Mouse (Mus musculus) liver, embryonic 13.5 days (tissue): ENCODE measurements around the gene Tex37. TPM values are rescaled to one million over a fixed set of nuclear protein-coding genes. Genes with fewer than 3 reads are reported as not detected.

Experiments used
- ATAC-seq: fragments of 200-750 bp; cut with Nextera tagmentation; 2 replicates; pipeline ENCODE4 v1.8.0; 2017; ENCODE audit warnings: low read depth, mild to moderate bottlenecking, moderate number of reproducible peaks, moderate library complexity
- DNase-seq: peaks from one replicate; pipeline ENCODE4 v3.0.0; 2022
- H3K27ac ChIP-seq: fragments of 300-500 bp; sonication (generic); 2 replicates; pipeline ENCODE4 v1.5.1; 2015; ENCODE audit warnings: moderate library complexity, mild to moderate bottlenecking, inconsistent platforms
- H3K27me3 ChIP-seq: fragments of 300-500 bp; sonication (generic); 2 replicates; pipeline ENCODE4 v1.6.1; 2015; ENCODE audit warnings: mild to moderate bottlenecking, inconsistent platforms
- H3K36me3 ChIP-seq: fragments of 300-500 bp; sonication (generic); 2 replicates; pipeline ENCODE4 v1.6.1; 2015; ENCODE audit warnings: mild to moderate bottlenecking, inconsistent platforms
- H3K4me1 ChIP-seq: fragments of 300-500 bp; sonication (generic); replicated peaks from 2 replicates; pipeline ENCODE4 v1.6.1; 2015; ENCODE audit warnings: inconsistent platforms
- H3K4me2 ChIP-seq: fragments of 300-500 bp; sonication (generic); 2 replicates; pipeline ENCODE4 v1.6.1; 2015; ENCODE audit warnings: inconsistent platforms, mild to moderate bottlenecking, moderate library complexity
- H3K4me3 ChIP-seq: fragments of 300-500 bp; sonication (generic); replicated peaks from 2 replicates; pipeline ENCODE4 v1.5.1; 2015; ENCODE audit warnings: mild to moderate bottlenecking, inconsistent platforms
- H3K9ac ChIP-seq: fragments of 300-500 bp; sonication (generic); 2 replicates; pipeline ENCODE4 v1.6.1; 2015; ENCODE audit warnings: mild to moderate bottlenecking, inconsistent platforms
- H3K9me3 ChIP-seq: fragments of 300-500 bp; sonication (generic); replicated peaks from 2 replicates; pipeline ENCODE4 v1.6.1; 2016; ENCODE audit warnings: inconsistent platforms
- WGBS: fragments of 180-500 bp; shearing (Covaris S2); methylation state at CpG from one replicate; pipeline ENCODE4 v1.1.7; 2015; ENCODE audit not compliant: insufficient replicate concordance; 5-methylcytosine and 5-hydroxymethylcytosine counted together
- polyA plus RNA-seq: library from polyadenylated mRNA; unstranded; fragments of >200 nt; fragmentation: Nextera tagmentation; extraction: Ambion mirVana; gene quantifications from 2 replicates; pipeline ENCODE4 v1.2.1, GENCODE M21; 2015

Gene Tex37
- not detected in 2 replicates for polyA plus RNA-seq

DNA sequence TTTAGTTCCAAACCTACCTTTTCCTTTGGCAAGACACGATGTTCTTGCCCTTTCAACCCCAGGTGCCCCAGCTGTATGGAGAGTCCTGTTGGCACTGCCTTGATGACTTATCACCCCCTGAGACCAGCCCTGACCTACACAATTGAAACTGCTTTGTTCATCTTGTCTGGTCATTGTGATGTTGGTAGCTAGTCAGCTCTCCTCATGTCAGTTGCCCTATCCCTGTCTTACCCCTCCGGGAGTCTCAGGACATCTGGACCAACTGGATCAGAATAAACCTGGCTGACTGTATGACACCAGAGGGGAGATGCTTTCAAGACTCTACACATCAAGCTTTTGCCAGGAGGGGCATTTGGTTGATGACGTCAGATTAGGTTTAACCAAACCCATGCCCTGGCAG, at the start of gene Tex37:
Gene Tex37 (minus strand): TSS at position 101 of the 400 bp plus-strand sequence.
- 65% methylated on average over 3 of the region's 3 CpGs for WGBS
- DNase-seq: no peak

GRCm38 (mm10) chr6:70968291-70968690, 49.6 kb upstream of the Tex37 start:
- H3K27me3 ChIP-seq: peaks cover 26% of the 10 kb centered on the region
- DNase-seq (no peak), ATAC-seq (no peak)
- no peak overlapping the region for H3K4me2 ChIP-seq
- H3K9ac ChIP-seq: no peak overlapping the region
- H3K4me3 ChIP-seq: no peak overlapping the region
- no peaks in the 10 kb centered on the region for H3K4me1 ChIP-seq
- no peaks in the 10 kb centered on the region for H3K9me3 ChIP-seq
- H3K27ac ChIP-seq: no peak overlapping the region
- no peaks in the 10 kb centered on the region for H3K36me3 ChIP-seq
- WGBS: 60% methylated on average over 4 of the region's 4 CpGs

More for the DNA sequence above, at the start of gene Tex37:
- H3K27ac ChIP-seq: no peak within 1 kb of the TSS
- H3K36me3 ChIP-seq: no peaks in the 10 kb centered on the region
- H3K9ac ChIP-seq: no peak within 1 kb of the TSS
- H3K9me3 ChIP-seq: no peaks in the 10 kb centered on the region
- H3K27me3 ChIP-seq: peaks cover 26% of the 10 kb centered on the region
- no peak for ATAC-seq
- H3K4me2 ChIP-seq: no peak within 1 kb of the TSS
- no peak within 1 kb of the TSS for H3K4me3 ChIP-seq
- peaks cover 7% of the 10 kb centered on the region; the same call in 1 of the 2 replicates for H3K4me1 ChIP-seq

GRCm38 (mm10) chr6:70967422-70967821, 48.7 kb upstream of the Tex37 start:
- no peaks in the 10 kb centered on the region for H3K36me3 ChIP-seq
- no peak overlapping the region for H3K4me2 ChIP-seq
- ATAC-seq (no peak), DNase-seq (no peak)
- peaks cover 34% of the 10 kb centered on the region for H3K27me3 ChIP-seq
- no peak overlapping the region for H3K27ac ChIP-seq
- no peaks in the 10 kb centered on the region for H3K9me3 ChIP-seq
- H3K4me1 ChIP-seq: no peaks in the 10 kb centered on the region
- WGBS: 6% methylated on average over 8 of the region's 8 CpGs
- H3K9ac ChIP-seq: no peak overlapping the region
- no peak overlapping the region for H3K4me3 ChIP-seq

GRCm38 (mm10) chr6:70965694-70966093, 47.0 kb upstream of the Tex37 start:
- ATAC-seq: no peak
- Histone ChIP-seq H3K36me3 (no peaks in the 10 kb centered on the region), H3K27ac (no peak overlapping the region), H3K27me3 (peaks cover 36% of the 10 kb centered on the region), H3K4me2 (no peak overlapping the region), H3K4me1 (no peaks in the 10 kb centered on the region), H3K9ac (no peak overlapping the region), H3K9me3 (no peaks in the 10 kb centered on the region), H3K4me3 (no peak overlapping the region)
- no peak for DNase-seq
- 21% methylated on average over 7 of the region's 7 CpGs for WGBS

- ATAC-seq (no peak), DNase-seq (no peak)
- no peaks in the 10 kb centered on the region for H3K9me3 ChIP-seq
- H3K4me1 ChIP-seq: no peaks in the 10 kb centered on the region
- H3K27me3 ChIP-seq: peaks cover 50% of the 10 kb centered on the region
- no peak overlapping the region for H3K9ac ChIP-seq
- WGBS: 37% methylated on average over 6 of the region's 6 CpGs
- H3K4me3 ChIP-seq: no peak overlapping the region
- H3K36me3 ChIP-seq: no peaks in the 10 kb centered on the region
- no peak overlapping the region for H3K27ac ChIP-seq
- H3K4me2 ChIP-seq: no peak overlapping the region
Measured at GRCm38 (mm10) chr6:70964116-70964830, 45.5 kb upstream of the Tex37 start.

GRCm38 (mm10) chr6:70957341-70957940, 38.7 kb upstream of the Tex37 start:
- Histone ChIP-seq H3K9ac (no peak overlapping the region), H3K27me3 (peaks cover 83% of the 10 kb centered on the region), H3K4me1 (peaks cover 4% of the 10 kb centered on the region; the same call in 1 of the 2 replicates), H3K4me2 (no peak overlapping the region), H3K27ac (no peak overlapping the region), H3K4me3 (no peak overlapping the region), H3K36me3 (no peaks in the 10 kb centered on the region), H3K9me3 (no peaks in the 10 kb centered on the region)
- ATAC-seq: no peak
- WGBS: 8% methylated on average over 7 of the region's 7 CpGs
- no peak for DNase-seq

DNA sequence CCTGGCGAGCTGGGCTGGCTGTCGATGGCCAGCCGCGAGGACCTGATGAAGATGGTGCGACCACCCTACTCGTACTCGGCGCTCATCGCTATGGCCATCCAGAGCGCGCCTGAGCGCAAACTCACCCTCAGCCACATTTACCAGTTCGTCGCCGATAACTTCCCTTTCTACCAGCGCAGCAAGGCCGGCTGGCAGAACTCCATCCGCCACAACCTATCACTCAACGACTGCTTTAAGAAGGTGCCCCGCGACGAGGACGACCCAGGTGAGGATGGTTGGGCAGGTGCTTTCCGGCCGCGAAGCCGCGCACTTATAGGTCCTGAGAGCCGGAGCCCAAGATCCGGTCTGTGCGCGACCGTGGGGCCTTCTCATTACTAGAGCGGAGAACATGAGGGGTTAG, 38.2 kb upstream of the Tex37 start:
- peaks cover 86% of the 10 kb centered on the region for H3K27me3 ChIP-seq
- DNase-seq (no peak), ATAC-seq (no peak)
- H3K9me3 ChIP-seq: no peaks in the 10 kb centered on the region
- 2% methylated on average over 34 of the region's 34 CpGs for WGBS
- peaks cover 4% of the 10 kb centered on the region; the same call in 1 of the 2 replicates for H3K4me1 ChIP-seq
- H3K9ac ChIP-seq: no peak overlapping the region
- H3K27ac ChIP-seq: no peak overlapping the region
- H3K36me3 ChIP-seq: no peaks in the 10 kb centered on the region
- H3K4me2 ChIP-seq: peak overlapping the region; percentile 49
- H3K4me3 ChIP-seq: peak overlapping the region; percentile 44

GRCm38 (mm10) chr6:70956285-70956912, 37.7 kb upstream of the Tex37 start, which contains the start of gene Foxi3:
Gene Foxi3, plus strand, starts transcription at chr6:70956531.
- WGBS: 1% methylated on average over 67 of the region's 67 CpGs
- H3K4me2 ChIP-seq: peak within 1 kb of the TSS; percentile 49
- H3K4me3 ChIP-seq: peak within 1 kb of the TSS; percentile 44
- DNase-seq (peak; percentile 11), ATAC-seq (no peak)
- H3K36me3 ChIP-seq: no peaks in the 10 kb centered on the region
- no peaks in the 10 kb centered on the region for H3K9me3 ChIP-seq
- peaks cover 4% of the 10 kb centered on the region; the same call in 1 of the 2 replicates for H3K4me1 ChIP-seq
- H3K27me3 ChIP-seq: peaks cover 91% of the 10 kb centered on the region
- no peak within 1 kb of the TSS for H3K9ac ChIP-seq
- no peak within 1 kb of the TSS for H3K27ac ChIP-seq

DNA sequence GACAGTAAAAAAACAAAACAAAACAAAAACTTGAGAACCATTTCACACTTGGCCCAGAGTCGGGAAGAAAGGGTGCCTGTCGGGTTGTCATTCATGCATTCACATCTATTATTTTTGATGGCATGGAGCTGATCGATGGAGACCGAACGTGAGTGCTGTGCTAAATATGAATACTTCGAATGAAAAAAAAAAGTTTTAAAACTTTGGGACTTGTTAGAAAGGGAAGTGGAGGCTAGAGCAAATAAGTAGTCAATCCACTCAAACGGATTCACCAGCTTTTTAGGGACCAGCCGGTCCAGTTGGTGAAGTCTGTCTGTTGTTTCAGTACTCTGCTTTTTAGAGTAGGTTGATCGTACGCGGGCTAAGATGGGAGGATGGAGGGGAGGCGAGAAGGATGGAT, 37.1 kb upstream of the Tex37 start:
- Histone ChIP-seq H3K36me3 (no peaks in the 10 kb centered on the region), H3K4me3 (peak overlapping the region; percentile 44)
- WGBS: 2% methylated on average over 12 of the region's 12 CpGs

DNA sequence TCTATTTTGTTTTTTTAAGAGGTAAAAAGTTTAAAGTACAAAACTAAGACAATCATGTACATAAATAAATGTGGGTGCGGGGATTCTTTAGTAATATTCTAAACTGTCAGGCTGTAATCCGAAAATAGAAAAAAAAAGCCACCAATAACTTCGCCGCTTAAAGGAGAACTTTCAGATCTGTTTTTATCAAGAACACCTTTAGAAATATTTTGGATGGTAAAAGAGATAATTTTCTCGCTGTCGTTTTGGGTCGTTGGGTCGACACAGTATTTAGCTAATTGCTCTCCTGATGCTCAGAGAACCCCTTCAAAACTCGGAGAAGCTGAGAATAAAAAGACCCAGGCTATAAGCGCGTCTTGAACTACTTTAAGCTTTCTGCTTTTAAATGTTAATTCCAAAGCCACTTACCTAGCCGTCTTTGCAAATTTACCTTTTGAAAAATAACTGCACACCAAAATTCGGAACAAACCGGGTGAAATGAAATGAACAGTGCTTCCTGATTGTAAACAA, 36.6 kb upstream of the Tex37 start:
- no peak for DNase-seq

More for the DNA sequence above, 37.1 kb upstream of the Tex37 start:
- peak overlapping the region; percentile 49 for H3K4me2 ChIP-seq
- no peak for DNase-seq
- no peak overlapping the region for H3K27ac ChIP-seq
- no peak for ATAC-seq
- no peaks in the 10 kb centered on the region for H3K9me3 ChIP-seq
- H3K9ac ChIP-seq: no peak overlapping the region
- peaks cover 4% of the 10 kb centered on the region; the same call in 1 of the 2 replicates for H3K4me1 ChIP-seq
- peaks cover 97% of the 10 kb centered on the region for H3K27me3 ChIP-seq

GRCm38 (mm10) chr6:70954040-70954439, 35.3 kb upstream of the Tex37 start:
- peaks cover 82% of the 10 kb centered on the region for H3K27me3 ChIP-seq
- no peaks in the 10 kb centered on the region for H3K9me3 ChIP-seq
- WGBS: 12% methylated on average over 6 of the region's 6 CpGs
- no peak for DNase-seq
- ATAC-seq: no peak
- H3K4me2 ChIP-seq: no peak overlapping the region
- no peak overlapping the region for H3K27ac ChIP-seq
- H3K4me3 ChIP-seq: no peak overlapping the region
- peaks cover 4% of the 10 kb centered on the region; the same call in 1 of the 2 replicates for H3K4me1 ChIP-seq
- no peak overlapping the region for H3K9ac ChIP-seq
- no peaks in the 10 kb centered on the region for H3K36me3 ChIP-seq

More for the DNA sequence above, 36.6 kb upstream of the Tex37 start:
- Histone ChIP-seq H3K9ac (no peak overlapping the region), H3K4me3 (no peak overlapping the region), H3K4me2 (no peak overlapping the region), H3K27ac (no peak overlapping the region), H3K4me1 (peaks cover 4% of the 10 kb centered on the region; the same call in 1 of the 2 replicates), H3K9me3 (no peaks in the 10 kb centered on the region), H3K27me3 (peaks cover 95% of the 10 kb centered on the region), H3K36me3 (no peaks in the 10 kb centered on the region)
- no peak for ATAC-seq
- WGBS: 6% methylated on average over 14 of the region's 14 CpGs
